Mouse (Mus musculus) liver, postnatal 0 days (tissue): ENCODE measurements at regions not wholly inside any gene's neighbourhood (a gene's known extent, or its start where the extent isn't known, plus 50 kb on each side); places are given as distances from the start of the nearest gene placed in this dataset.
A peak's percentile ranks its signal among the peaks of the same experiment; 100 is the strongest.

Experiments
- CTCF ChIP-seq: sonication (generic); IDR thresholded peaks from 2 replicates; pipeline ENCODE4 v1.5.1; 2016; ENCODE audit warnings: antibody characterized with exemption, low read depth
- EP300 ChIP-seq: IDR thresholded peaks from 2 replicates; pipeline ENCODE4 v1.6.1; 2016; ENCODE audit warnings: antibody characterized with exemption, low read depth, mild to moderate bottlenecking

DNA sequence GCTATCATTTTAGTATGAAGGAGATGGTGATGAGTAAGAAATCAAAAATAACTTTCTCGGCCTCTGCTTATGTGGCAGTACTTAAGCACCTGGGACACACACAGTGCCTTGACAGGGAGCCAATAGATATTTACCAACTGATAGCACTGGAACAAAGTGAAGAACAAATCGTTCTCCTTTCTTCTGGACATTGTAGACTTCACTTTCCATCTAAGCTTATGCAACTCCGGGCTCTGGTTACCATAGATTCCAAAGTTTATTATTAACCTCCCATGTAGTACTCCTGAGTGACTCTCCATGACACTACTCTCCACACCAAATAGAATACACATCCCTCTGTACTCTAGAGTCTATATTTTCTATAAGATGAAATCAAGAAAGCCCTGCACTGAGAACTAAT is 110.9 kb upstream of the Ccdc85a start:
- TF ChIP-seq CTCF (no peak), EP300 (peak; percentile 81; the same call in 1 of the 2 replicates)
